Mouse (Mus musculus) liver, adult 10 weeks (tissue): ENCODE measurements around the gene Supt20. TPM values are rescaled to one million over a fixed set of nuclear protein-coding genes. Genes with fewer than 3 reads are reported as not detected.

Source experiments
- polyA plus RNA-seq: library from polyadenylated mRNA; stranded (reverse); fragments of 350-450 nt; fragmentation: Illumina TruSeq; extraction: RNeasy Lipid Tissue Mini Kit (QIAGEN cat#74804); gene quantifications from one replicate; pipeline ENCODE4 v1.2.3, GENCODE M21; 2014; ENCODE audit warnings: low read depth, low replicate concordance

The Supt20 gene
- polyA plus RNA-seq, result 24.7 TPM

DNA sequence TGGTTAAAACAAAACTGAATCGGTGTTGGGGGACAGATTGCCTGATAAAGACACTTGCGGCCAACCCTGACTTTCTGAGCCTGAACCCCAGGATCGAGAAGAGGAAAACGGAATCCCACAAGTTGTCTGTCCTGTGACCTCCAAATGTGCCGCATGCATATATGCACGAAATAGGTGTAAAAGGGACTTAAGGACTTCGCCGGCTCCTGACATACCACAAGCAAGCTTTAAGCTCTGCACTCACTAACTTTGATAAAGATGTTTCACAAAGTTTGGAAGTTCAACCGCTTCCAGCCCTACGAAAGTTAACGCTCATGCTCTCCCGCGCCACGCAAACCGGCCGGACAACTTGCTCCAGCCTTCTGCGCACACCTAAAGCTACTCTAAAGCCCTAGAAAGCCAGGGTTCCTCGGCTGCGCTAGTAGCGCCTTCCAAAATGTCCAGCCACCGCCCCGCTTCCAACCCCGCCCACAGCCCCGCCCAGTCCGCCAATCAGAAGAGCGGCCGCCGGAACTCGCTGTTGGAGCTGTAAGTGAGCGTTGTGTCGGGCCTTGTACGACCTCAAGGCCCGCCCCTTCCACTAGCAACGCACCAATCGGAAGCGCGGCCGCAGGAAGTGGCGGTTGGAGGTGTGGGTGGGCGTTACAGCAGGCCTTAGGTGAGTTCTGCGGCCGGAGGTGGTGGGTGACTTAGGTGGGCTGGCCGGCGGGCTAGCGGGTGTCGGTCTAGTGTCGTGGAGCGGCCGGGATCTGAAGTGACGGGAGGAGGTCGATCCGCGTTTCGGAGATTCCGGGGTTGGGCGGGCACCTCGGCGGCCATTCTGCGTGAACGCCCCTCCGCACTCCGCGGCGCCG lies at the start of gene Supt20:
TSS of gene Supt20 (plus strand) at position 606 of the 854 bp plus-strand sequence.

DNA sequence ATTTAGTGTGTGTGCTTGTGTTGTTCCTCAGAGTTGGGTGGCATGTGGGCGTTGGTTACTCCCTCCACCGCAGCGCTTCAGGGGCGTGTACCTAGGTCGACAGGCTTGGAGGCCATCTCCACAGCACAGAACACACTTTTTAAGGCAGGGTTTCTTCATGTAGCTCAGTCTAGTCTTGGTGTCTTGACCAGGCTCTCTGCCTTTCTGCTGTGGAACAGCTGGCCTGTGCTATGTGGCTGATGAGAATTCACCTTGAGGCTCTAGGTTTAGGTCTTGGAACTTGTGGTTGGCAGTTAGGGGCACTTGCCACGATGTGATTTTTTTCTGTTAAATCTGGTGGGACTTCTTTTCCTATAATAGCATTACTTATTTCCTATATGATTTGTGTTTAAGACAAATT lies 21.6 kb downstream of the Supt20 start, which contains the start of gene Gm21958:
TSS of gene Gm21958 (minus strand) at position 101 of the 400 bp plus-strand sequence.

DNA sequence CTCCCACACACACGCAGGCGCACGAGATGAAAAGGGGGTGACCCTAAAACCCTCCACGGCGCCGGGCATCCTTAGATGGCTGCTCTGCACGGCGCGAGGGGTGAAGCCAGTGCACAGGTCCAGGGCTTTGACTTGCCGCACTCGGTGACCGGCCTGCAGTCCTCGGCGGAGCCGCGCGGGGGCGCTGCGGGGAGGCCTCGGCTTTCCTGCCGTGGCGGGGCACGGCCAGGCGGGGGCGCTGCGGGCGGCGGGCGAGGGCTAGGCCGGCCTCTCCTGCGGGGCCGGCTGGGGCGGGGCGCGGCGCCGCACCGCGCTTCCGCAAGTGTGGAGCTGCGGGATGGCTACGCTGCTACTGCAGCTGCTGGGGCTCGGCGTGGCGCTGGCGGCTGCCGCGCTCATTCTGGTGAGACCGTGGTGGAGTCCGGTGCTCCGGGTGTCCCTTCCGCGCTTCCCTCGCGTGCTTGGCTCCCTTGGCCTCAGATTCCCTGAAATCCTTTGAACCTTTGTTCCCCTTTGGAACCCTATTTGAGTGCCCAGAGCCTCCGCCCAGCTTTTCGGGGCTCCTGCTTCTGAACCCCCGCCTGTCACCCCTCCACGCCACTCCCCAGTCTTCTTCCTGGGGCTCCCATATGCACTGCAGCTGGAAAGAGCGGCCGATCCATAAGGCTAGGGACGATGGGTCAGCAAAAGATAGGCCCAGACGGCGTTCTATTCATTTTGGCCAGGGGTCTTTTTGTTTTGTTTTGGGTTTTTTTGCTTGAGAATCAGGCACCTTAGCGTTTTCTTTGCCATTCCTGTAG lies 42.8 kb downstream of the Supt20 start, which contains the start of the genes Exosc8 and Alg5:
TSS of gene Exosc8 (minus strand) at position 147 of the 800 bp plus-strand sequence.
TSS of gene Alg5 (plus strand) at position 293 of the 800 bp plus-strand sequence.

DNA sequence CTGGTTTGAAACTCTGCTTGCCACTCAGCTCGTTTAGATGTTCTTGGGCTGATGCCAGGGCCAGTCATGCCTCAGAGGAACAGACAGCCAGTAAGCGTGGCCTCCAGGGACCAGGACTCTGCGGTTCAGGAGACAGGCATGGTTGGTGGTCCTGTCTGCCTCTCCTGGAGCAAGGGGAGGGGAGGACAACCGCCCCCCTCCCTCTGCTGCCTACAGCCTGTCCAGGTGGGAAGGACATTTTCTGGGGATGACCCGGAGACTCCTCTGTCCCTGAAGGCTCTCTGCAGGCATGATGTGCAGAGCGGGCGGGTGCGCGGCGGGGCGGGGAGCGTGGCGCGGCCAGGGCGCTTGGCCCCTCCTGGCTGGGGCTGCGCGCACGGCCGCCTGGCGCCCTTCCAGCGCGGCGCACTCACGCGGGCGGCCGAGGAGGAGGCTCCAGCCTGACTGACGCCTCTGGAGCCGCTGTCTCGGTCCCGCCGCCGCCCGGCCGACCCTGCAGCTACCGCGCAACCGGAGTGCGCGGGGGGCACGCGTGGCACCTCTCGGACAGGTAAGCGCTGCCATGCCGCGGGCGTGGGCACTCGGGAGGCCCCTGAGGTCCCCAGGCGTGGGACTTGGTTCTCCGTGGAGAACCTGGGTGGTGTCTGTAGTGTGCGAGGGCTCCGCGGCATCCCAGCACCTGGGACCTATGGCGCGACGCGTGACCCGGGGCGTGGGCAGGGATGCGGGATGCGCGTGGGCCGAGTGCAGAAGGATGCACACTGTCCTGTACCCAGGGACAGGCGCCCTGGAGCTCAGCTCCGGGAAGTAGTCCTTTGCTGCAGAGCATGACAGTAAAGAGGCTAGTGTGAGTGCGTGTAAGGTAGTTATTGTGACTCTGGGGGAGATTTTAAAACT lies 62.8 kb downstream of the Supt20 start, which contains the start of gene Smad9:
TSS of gene Smad9 (plus strand) at position 438 of the 897 bp plus-strand sequence.

Other genes starting within 250 kb of the Supt20 start
- gene Gm21958, start 21.5 kb downstream of the Supt20 start, polyA plus RNA-seq, result not detected
- 10.5 TPM for gene Exosc8, start 42.6 kb downstream of the Supt20 start, polyA plus RNA-seq
- gene Alg5, start 42.7 kb downstream of the Supt20 start, polyA plus RNA-seq, result 32.7 TPM
- gene Smad9, start 62.8 kb downstream of the Supt20 start, polyA plus RNA-seq, result 8.5 TPM
- 10.9 TPM for gene Rfxap, start 115.0 kb downstream of the Supt20 start, polyA plus RNA-seq
- not detected for gene Sertm1, start 223.1 kb downstream of the Supt20 start, polyA plus RNA-seq